Mouse (Mus musculus): ENCODE results near the gene Htra3. TPM values are rescaled to one million over a fixed set of nuclear protein-coding genes. Genes with fewer than 3 reads are reported as not detected.

Gene Htra3
- polyA plus RNA-seq, 1 experiment from 2014 or later, result 31.3 TPM

- 45% methylated on average over 4 of the region's 4 CpGs for WGBS
- no peak for ATAC-seq (ENCODE audit: insufficient number of reproducible peaks, low FRiP score, low TSS enrichment, low read depth)
- H3K4me2 ChIP-seq (replicated peaks), result no peak overlapping the region
Observed at GRCm38 (mm10) chr5:35717946-35718345, 38.4 kb upstream of the Htra3 start.

DNA sequence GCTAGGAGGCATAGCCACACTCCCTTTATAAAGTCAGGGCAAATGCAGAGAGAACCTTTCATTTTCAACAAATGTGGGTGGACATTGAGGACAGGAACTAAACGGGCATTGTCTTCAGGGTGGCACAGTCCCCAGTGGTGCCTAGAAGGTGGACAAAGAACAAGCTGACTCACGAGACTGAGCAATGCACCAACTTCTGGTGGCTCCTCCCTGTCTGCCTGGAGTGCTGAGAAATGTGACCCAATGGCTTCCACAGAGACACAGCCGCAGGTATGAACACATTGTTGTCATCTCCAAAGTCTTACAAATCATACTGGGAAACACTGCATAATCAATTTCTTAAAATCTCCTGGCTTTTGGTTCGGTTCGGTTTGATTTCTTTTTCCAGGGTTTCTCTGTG, 37.9 kb upstream of the Htra3 start:
- Histone ChIP-seq H3K36me3 (no peaks in the 10 kb centered on the region), H3K4me2 (replicated peaks) (no peak overlapping the region), H3K4me3 (replicated peaks) (no peak overlapping the region), H3K27me3 (no peaks in the 10 kb centered on the region), H3K4me1 (0 out of 2 replicates have a peak, but pooled peaks cover 5% of the 10 kb centered on the region), H3K9ac (no peak overlapping the region), H3K27ac (replicated peaks) (no peak overlapping the region), H3K9me3 (replicated peaks) (no peaks in the 10 kb centered on the region)
- WGBS, result 77% methylated on average over 5 of the region's 5 CpGs
- ATAC-seq (ENCODE audit: insufficient number of reproducible peaks, low FRiP score, low TSS enrichment, low read depth), result no peak

More at GRCm38 (mm10) chr5:35717946-35718345, 38.4 kb upstream of the Htra3 start:
- H3K9ac ChIP-seq, result no peak overlapping the region
- H3K9me3 ChIP-seq (replicated peaks), result no peaks in the 10 kb centered on the region
- no peak overlapping the region for H3K4me3 ChIP-seq (replicated peaks)
- no peaks in the 10 kb centered on the region for H3K36me3 ChIP-seq
- no peaks in the 10 kb centered on the region for H3K27me3 ChIP-seq
- no peak overlapping the region for H3K27ac ChIP-seq (replicated peaks)
- H3K4me1 ChIP-seq, result 0 out of 2 replicates have a peak, but pooled peaks cover 5% of the 10 kb centered on the region

- H3K4me3 ChIP-seq (replicated peaks), result no peak overlapping the region
- H3K4me1 ChIP-seq, result 0 out of 2 replicates have a peak, but pooled peaks cover 7% of the 10 kb centered on the region
- peak; percentile 84 for ATAC-seq (ENCODE audit: insufficient number of reproducible peaks, low FRiP score, low TSS enrichment, low read depth)
- no peak overlapping the region for H3K27ac ChIP-seq (replicated peaks)
- no peak overlapping the region for H3K9ac ChIP-seq
- 43% methylated on average over 13 of the region's 13 CpGs for WGBS
- H3K4me2 ChIP-seq (replicated peaks), result no peak overlapping the region
- H3K36me3 ChIP-seq, result no peaks in the 10 kb centered on the region
- no peaks in the 10 kb centered on the region for H3K27me3 ChIP-seq
- no peaks in the 10 kb centered on the region for H3K9me3 ChIP-seq (replicated peaks)
Observed at GRCm38 (mm10) chr5:35713649-35714354, 34.2 kb upstream of the Htra3 start.

- no peaks in the 10 kb centered on the region for H3K9me3 ChIP-seq (replicated peaks)
- H3K4me2 ChIP-seq (replicated peaks), result no peak overlapping the region
- no peak overlapping the region for H3K4me3 ChIP-seq (replicated peaks)
- ATAC-seq (ENCODE audit: insufficient number of reproducible peaks, low FRiP score, low TSS enrichment, low read depth), result no peak
- H3K4me1 ChIP-seq, result 0 out of 2 replicates have a peak, but pooled peaks cover 7% of the 10 kb centered on the region
- H3K36me3 ChIP-seq, result no peaks in the 10 kb centered on the region
- whole genome bisulfite sequencing, result 66% methylated on average over 5 of the region's 5 CpGs
- no peaks in the 10 kb centered on the region for H3K27me3 ChIP-seq
- H3K9ac ChIP-seq, result no peak overlapping the region
- no peak overlapping the region for H3K27ac ChIP-seq (replicated peaks)
Observed at GRCm38 (mm10) chr5:35712517-35712916, 32.9 kb upstream of the Htra3 start.

DNA sequence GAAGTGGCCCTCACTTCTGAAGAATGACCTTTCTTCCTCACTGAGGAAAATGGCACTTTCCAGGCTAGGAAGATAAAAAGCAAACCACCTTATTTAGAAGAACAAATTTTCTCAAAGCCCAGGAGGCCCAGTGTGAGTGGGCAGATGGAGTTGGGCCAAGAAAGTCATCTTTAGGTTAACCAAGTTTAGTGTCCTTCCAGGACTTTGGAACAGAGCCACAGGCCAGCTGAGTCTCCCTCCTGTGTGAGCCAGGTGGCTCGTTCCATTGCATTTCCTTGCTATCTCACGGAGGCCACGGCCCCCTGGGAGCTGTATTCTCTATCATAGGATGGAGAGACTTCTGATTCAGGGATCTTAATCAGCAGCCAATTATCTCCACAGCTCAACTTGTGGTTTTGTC, 31.3 kb upstream of the Htra3 start:
- Histone ChIP-seq H3K36me3 (no peaks in the 10 kb centered on the region), H3K4me2 (replicated peaks) (no peak overlapping the region), H3K9ac (no peak overlapping the region), H3K4me1 (0 out of 2 replicates have a peak, but pooled peaks cover 7% of the 10 kb centered on the region), H3K27ac (replicated peaks) (no peak overlapping the region), H3K4me3 (replicated peaks) (no peak overlapping the region), H3K9me3 (replicated peaks) (no peaks in the 10 kb centered on the region), H3K27me3 (no peaks in the 10 kb centered on the region)
- 66% methylated on average over 3 of the region's 3 CpGs for WGBS
- no peak for ATAC-seq (ENCODE audit: insufficient number of reproducible peaks, low FRiP score, low TSS enrichment, low read depth)

GRCm38 (mm10) chr5:35710481-35710880, 30.9 kb upstream of the Htra3 start:
- Histone ChIP-seq H3K9ac (no peak overlapping the region), H3K9me3 (replicated peaks) (no peaks in the 10 kb centered on the region), H3K36me3 (no peaks in the 10 kb centered on the region), H3K4me3 (replicated peaks) (no peak overlapping the region), H3K4me1 (0 out of 2 replicates have a peak, but pooled peaks cover 7% of the 10 kb centered on the region), H3K4me2 (replicated peaks) (no peak overlapping the region), H3K27me3 (no peaks in the 10 kb centered on the region), H3K27ac (replicated peaks) (no peak overlapping the region)
- 50% methylated on average over 3 of the region's 3 CpGs for WGBS
- no peak for ATAC-seq (ENCODE audit: insufficient number of reproducible peaks, low FRiP score, low TSS enrichment, low read depth)

DNA sequence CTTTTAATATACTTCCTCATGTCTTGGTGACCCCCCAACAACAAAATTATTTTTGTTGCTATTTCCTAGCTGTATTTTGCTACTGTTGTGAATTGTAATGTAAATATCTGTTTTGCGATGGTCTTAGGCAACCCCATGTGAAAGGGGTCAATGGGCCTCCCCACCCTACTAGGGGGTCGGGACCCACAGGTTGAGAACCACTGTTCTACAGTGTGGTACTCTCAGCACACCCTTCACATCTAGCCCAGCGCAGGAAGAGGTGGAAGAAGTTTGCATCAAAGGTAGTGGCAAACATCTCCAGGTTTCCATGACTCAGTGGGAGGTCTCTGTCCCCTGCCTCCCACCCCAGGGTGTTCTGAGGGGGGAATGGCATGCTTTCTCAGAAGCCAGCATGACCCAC, 25.8 kb upstream of the Htra3 start:
- no peaks in the 10 kb centered on the region for H3K36me3 ChIP-seq
- no peak overlapping the region for H3K4me3 ChIP-seq (replicated peaks)
- 0 out of 2 replicates have a peak, but pooled peaks cover 1% of the 10 kb centered on the region for H3K4me1 ChIP-seq
- no peak overlapping the region for H3K4me2 ChIP-seq (replicated peaks)
- no peaks in the 10 kb centered on the region for H3K9me3 ChIP-seq (replicated peaks)
- no peak overlapping the region for H3K9ac ChIP-seq
- no peaks in the 10 kb centered on the region for H3K27me3 ChIP-seq
- 87% methylated on average over 3 of the region's 3 CpGs for WGBS
- no peak for ATAC-seq (ENCODE audit: insufficient number of reproducible peaks, low FRiP score, low TSS enrichment, low read depth)
- H3K27ac ChIP-seq (replicated peaks), result no peak overlapping the region

GRCm38 (mm10) chr5:35703814-35704213, 24.2 kb upstream of the Htra3 start:
- Histone ChIP-seq H3K4me1 (no peaks in the 10 kb centered on the region), H3K9ac (no peak overlapping the region), H3K4me3 (replicated peaks) (no peak overlapping the region), H3K4me2 (replicated peaks) (no peak overlapping the region), H3K9me3 (replicated peaks) (no peaks in the 10 kb centered on the region), H3K36me3 (no peaks in the 10 kb centered on the region), H3K27me3 (no peaks in the 10 kb centered on the region), H3K27ac (replicated peaks) (no peak overlapping the region)
- no peak for ATAC-seq (ENCODE audit: insufficient number of reproducible peaks, low FRiP score, low TSS enrichment, low read depth)
- 92% methylated on average over 4 of the region's 4 CpGs for WGBS

DNA sequence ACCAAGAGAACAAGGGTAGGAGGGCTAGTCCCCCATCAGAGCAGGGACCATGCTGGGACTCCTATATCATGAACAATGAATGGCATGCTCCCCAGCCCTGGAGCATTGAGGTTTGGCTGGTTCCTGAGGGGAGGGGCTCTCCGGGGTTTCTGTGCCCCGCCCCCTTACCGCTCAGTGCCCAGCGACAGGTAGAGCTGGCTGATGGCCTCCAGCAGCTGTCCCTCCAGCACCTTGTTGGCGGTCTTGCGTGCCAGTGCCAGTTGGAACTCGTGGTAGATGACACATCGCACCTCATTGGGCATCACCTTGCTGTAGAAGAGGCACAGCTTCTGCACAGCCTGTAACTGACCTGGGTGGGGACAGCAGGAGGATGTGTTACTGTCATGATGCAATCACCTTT, 23.6 kb upstream of the Htra3 start:
- Histone ChIP-seq H3K4me1 (no peaks in the 10 kb centered on the region), H3K9me3 (replicated peaks) (no peaks in the 10 kb centered on the region), H3K4me3 (replicated peaks) (no peak overlapping the region), H3K27ac (replicated peaks) (no peak overlapping the region), H3K27me3 (no peaks in the 10 kb centered on the region), H3K4me2 (replicated peaks) (no peak overlapping the region), H3K36me3 (no peaks in the 10 kb centered on the region), H3K9ac (no peak overlapping the region)
- no peak for ATAC-seq (ENCODE audit: insufficient number of reproducible peaks, low FRiP score, low TSS enrichment, low read depth)
- WGBS, result 83% methylated on average over 8 of the region's 8 CpGs

DNA sequence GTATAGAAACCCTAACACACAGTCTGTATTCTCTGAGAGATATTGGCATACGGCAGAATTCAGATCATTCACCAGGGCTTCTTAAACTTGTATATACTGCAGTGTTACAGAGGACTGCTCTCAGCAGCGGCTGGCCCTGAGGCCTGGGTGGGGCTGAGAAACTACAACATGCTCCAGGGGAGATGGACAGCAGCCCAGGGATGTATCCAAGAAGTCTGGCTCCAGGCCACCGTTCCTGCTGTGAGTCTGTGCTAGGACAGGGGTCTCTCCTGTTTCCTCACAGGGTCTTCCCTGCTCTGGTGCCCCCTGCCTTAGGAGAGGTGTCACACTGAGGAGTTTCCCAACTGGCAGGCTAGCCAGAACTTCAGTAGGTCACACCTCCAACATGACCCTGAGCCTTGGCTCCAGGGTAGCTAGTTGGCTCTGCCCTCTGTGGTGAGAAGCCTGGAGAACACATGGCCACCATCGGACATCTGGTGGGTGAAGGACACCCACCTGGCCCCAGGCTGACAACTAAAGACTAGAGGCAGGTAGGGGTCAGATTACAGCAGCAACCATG, 23.1 kb upstream of the Htra3 start:
- 68% methylated on average over 4 of the region's 4 CpGs for WGBS

GRCm38 (mm10) chr5:35701042-35701441, 21.5 kb upstream of the Htra3 start:
- WGBS, result 50% methylated on average over 6 of the region's 6 CpGs
- Histone ChIP-seq H3K9ac (no peak overlapping the region), H3K36me3 (no peaks in the 10 kb centered on the region), H3K4me2 (replicated peaks) (no peak overlapping the region), H3K9me3 (replicated peaks) (no peaks in the 10 kb centered on the region), H3K27ac (replicated peaks) (no peak overlapping the region), H3K4me1 (no peaks in the 10 kb centered on the region), H3K4me3 (replicated peaks) (no peak overlapping the region), H3K27me3 (no peaks in the 10 kb centered on the region)
- ATAC-seq (ENCODE audit: insufficient number of reproducible peaks, low FRiP score, low TSS enrichment, low read depth), result no peak

More for the DNA sequence above, 23.1 kb upstream of the Htra3 start:
- ATAC-seq (ENCODE audit: insufficient number of reproducible peaks, low FRiP score, low TSS enrichment, low read depth), result no peak
- Histone ChIP-seq H3K27me3 (no peaks in the 10 kb centered on the region), H3K4me2 (replicated peaks) (no peak overlapping the region), H3K27ac (replicated peaks) (no peak overlapping the region), H3K9ac (no peak overlapping the region), H3K4me3 (replicated peaks) (no peak overlapping the region), H3K36me3 (no peaks in the 10 kb centered on the region), H3K4me1 (no peaks in the 10 kb centered on the region), H3K9me3 (replicated peaks) (no peaks in the 10 kb centered on the region)

- ATAC-seq (ENCODE audit: insufficient number of reproducible peaks, low FRiP score, low TSS enrichment, low read depth), result no peak
- no peaks in the 10 kb centered on the region for H3K9me3 ChIP-seq (replicated peaks)
- no peaks in the 10 kb centered on the region for H3K36me3 ChIP-seq
- 0 out of 2 replicates have a peak, but pooled peaks cover 7% of the 10 kb centered on the region for H3K4me1 ChIP-seq
- no peaks in the 10 kb centered on the region for H3K27me3 ChIP-seq
- H3K27ac ChIP-seq (replicated peaks), result no peak overlapping the region
- no peak overlapping the region for H3K4me2 ChIP-seq (replicated peaks)
- WGBS, result 29% methylated on average over 5 of the region's 5 CpGs
- no peak overlapping the region for H3K4me3 ChIP-seq (replicated peaks)
- no peak overlapping the region for H3K9ac ChIP-seq
Observed at GRCm38 (mm10) chr5:35695815-35696214, 16.2 kb upstream of the Htra3 start.

Measured in embryonic facial prominence, embryonic 15.5 days (tissue).